Mouse (Mus musculus): ENCODE measurements around the gene Olfr487.
"Not testable (repeated sequence)": the region's sequence is repeated elsewhere in the genome, so short reads cannot be mapped to it uniquely, and the experiment has no call there.

Olfr487 gene

GRCm38 (mm10) chr7:108214536-108214935 lies at the start of gene Olfr487:
TSS of gene Olfr487 (minus strand) at chr7:108214636.
- not testable (repeated sequence) for DNase-seq (ENCODE audit: low spot score)

DNA sequence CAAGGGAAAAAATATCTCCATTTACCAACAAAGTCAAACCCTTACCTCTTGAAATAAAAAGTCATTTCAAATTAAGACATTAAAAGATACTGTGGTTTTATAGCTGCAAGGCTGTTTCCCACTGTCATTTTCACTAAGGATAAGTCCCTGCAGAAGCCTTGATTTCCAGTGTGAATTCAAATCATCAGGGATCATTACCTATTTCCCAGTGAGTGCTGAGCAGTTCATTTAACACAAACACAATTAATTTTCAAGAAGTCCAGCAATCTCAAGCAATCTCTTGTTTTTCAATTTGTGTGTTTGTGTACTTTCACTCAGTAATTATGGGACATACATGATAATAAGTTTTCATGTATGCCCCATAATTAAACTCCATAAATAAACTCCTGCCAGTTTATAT lies 43.8 kb upstream of the Olfr487 start, which contains the start of gene Olfr488:
Gene Olfr488, minus strand, starts transcription at position 101 of the 400 bp plus-strand sequence.
- no peak for DNase-seq (ENCODE audit: low spot score)

DNA sequence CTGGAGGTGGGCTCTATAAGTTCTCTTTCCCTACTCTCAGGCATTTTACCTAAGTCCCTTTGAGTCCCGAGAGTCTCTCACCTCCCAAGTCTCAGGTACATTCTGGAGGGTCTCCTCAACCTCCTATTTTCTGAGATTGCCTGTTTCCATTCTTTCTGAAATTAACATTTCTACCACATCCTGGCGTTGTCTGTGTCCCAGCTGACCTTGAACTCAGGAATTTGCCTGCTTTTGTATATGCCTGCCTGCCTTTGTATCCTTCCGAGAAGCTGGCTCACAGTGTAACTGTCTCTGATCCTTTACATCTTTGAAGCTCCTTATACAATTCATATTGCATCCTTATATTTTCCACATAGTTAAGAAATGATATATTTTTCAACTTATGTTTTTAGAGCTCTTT lies 19.1 kb upstream of the Olfr487 start:
- no peak for DNase-seq (ENCODE audit: low spot score)

DNA sequence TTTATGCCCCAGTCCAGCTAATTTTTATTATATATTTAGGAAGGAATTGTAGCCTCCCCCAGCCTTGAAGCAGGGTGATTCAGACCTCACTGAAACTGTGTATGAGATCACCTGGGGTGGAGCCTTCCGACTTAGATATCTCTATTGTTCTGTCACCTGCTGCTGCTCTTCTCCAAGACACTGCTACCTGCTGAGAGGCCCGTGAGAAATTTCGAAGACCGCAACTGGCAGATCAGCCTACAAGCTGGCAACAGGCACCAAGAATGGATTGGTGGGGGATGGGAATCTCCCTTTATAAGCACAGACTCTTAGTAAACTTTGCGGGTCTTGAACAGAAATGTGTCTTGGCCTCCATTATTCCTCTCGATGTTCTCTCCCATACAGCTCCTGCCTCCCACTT lies 17.5 kb downstream of the Olfr487 start:
- DNase-seq (ENCODE audit: low spot score), result no peak

- DNase-seq (ENCODE audit: low spot score), result not testable (repeated sequence)
Measured at GRCm38 (mm10) chr7:108196337-108196736, 18.1 kb downstream of the Olfr487 start.

DNA sequence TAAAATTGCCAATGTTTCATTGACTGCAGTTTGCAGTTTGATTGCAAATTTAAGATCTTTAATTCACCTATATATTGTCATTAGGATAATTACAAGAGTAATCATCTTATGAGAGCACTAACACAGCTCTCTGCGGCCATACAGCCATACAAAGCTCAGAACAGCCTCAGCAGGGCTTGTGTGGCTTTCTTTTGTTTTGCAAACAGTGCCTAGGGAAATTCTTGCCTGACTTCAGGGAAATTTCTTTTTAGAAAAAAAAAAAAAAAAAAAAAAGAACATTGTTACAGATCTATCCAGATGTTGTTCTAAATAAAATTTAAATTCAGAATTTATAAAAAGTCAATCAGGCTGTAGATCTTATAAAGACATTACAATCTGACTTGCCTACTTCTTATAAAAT lies 21.7 kb downstream of the Olfr487 start:
- DNase-seq (ENCODE audit: low spot score), result not testable (repeated sequence)

- not testable (repeated sequence) for DNase-seq (ENCODE audit: low spot score)
Measured at GRCm38 (mm10) chr7:108191196-108191595, 23.2 kb downstream of the Olfr487 start.

DNA sequence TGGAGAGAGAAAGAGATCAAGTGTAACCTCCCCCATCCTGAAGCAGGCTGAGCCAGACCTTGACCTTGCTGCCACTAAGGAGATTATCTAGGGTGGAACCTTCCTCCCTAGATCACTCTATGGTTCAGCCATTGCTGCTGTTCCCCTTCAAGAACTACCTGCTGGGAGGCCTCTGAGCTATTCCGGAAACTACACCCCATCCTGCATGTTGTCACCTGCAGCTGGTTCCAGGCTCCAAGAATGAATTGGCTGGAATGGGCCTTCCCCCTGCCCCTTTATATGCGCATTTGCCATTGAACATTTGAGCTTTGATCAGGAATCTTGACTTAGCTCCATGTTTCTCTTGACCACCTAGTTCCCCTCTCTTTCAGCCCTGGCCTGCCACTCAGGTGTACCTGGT lies 29.2 kb downstream of the Olfr487 start:
- not testable (repeated sequence) for DNase-seq (ENCODE audit: low spot score)

- DNase-seq (ENCODE audit: low spot score), result not testable (repeated sequence)
Measured at GRCm38 (mm10) chr7:108184401-108184800, 30.0 kb downstream of the Olfr487 start.

DNA sequence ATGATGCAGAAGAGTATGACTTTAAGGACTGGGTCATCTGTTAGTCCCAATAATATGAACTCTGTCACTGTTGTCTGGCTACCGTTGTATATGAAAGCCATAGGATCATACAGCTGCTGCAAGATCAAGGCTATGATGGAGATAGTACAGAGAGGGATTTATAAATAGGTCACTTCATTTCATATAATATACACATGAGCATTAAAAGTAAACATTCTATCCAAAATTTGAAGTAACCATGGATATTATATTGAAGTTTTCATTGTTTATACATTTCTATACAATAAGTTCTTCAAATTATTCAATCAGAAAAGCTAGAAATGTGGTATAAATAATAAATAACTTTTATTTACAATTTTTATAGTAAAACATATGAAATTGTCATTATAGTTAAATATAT lies 41.8 kb downstream of the Olfr487 start, which contains the start of gene Olfr486:
Gene Olfr486, minus strand, starts transcription at position 101 of the 400 bp plus-strand sequence.
- DNase-seq (ENCODE audit: low spot score), result not testable (repeated sequence)

GRCm38 (mm10) chr7:108159771-108160170 lies 54.7 kb downstream of the Olfr487 start, which contains the start of gene Olfr485:
TSS of gene Olfr485 (minus strand) at chr7:108159871.
- DNase-seq (ENCODE audit: low spot score), result no peak
